Mouse (Mus musculus): ENCODE measurements around the gene Nol10. TPM values are rescaled to one million over a fixed set of nuclear protein-coding genes. Genes with fewer than 3 reads are reported as not detected.

Nol10 gene
- total RNA-seq (2021) (10 to 100 TPM; 16.9 to 17.7 TPM), polyA plus RNA-seq (2012; rRNA removed) (3.2 and 4.2 TPM in 2 replicates)
- long read RNA-seq, partial matches to known transcripts = 0 of 3 reads
- long read RNA-seq, other reads (novel, unspliced or antisense) = 1 of 3 reads

GRCm38 (mm10) chr12:17348048-17349036 lies at the start of gene Nol10:
Nol10 (plus strand) TSS chr12:17348458.
- DNase-seq = peak; percentile 91

GRCm38 (mm10) chr12:17299902-17300301 lies 48.4 kb upstream of the Nol10 start:
- DNase-seq = no peak

- peak; percentile 90 for DNase-seq
Measured at GRCm38 (mm10) chr12:17305445-17305844, 42.8 kb upstream of the Nol10 start.

- DNase-seq = no peak
Measured at GRCm38 (mm10) chr12:17308246-17308645, 40.0 kb upstream of the Nol10 start.

- DNase-seq = no peak
Measured at GRCm38 (mm10) chr12:17310852-17311839, 37.1 kb upstream of the Nol10 start.

GRCm38 (mm10) chr12:17316096-17316495 lies 32.2 kb upstream of the Nol10 start:
- DNase-seq = no peak

GRCm38 (mm10) chr12:17317970-17318369 lies 30.3 kb upstream of the Nol10 start:
- DNase-seq = no peak

GRCm38 (mm10) chr12:17318453-17318852 lies 29.8 kb upstream of the Nol10 start:
- DNase-seq = no peak

GRCm38 (mm10) chr12:17324549-17325470 lies 23.4 kb upstream of the Nol10 start:
- peak; percentile 84 for DNase-seq

GRCm38 (mm10) chr12:17329259-17329658 lies 19.0 kb upstream of the Nol10 start, which contains the start of gene Atp6v1c2:
Atp6v1c2 (minus strand) TSS chr12:17329359.
- no peak for DNase-seq

GRCm38 (mm10) chr12:17333459-17333858 lies 14.8 kb upstream of the Nol10 start:
- no peak for DNase-seq

- no peak for DNase-seq
Measured at GRCm38 (mm10) chr12:17338338-17338737, 9.9 kb upstream of the Nol10 start.

GRCm38 (mm10) chr12:17339114-17339905 lies 8.9 kb upstream of the Nol10 start:
- DNase-seq = no peak

GRCm38 (mm10) chr12:17347327-17348047 lies 771 bp upstream of the Nol10 start:
- DNase-seq = peak; percentile 19

- no peak for DNase-seq
Measured at GRCm38 (mm10) chr12:17350106-17350505, 1.8 kb downstream of the Nol10 start.

- no peak for DNase-seq
Measured at GRCm38 (mm10) chr12:17356853-17357252, 8.6 kb downstream of the Nol10 start.

- DNase-seq = no peak
Measured at GRCm38 (mm10) chr12:17357795-17358194, 9.5 kb downstream of the Nol10 start.

GRCm38 (mm10) chr12:17358981-17359380 lies 10.7 kb downstream of the Nol10 start:
- no peak for DNase-seq

GRCm38 (mm10) chr12:17360104-17360503 lies 11.8 kb downstream of the Nol10 start:
- no peak for DNase-seq

Data from adrenal gland, adult 2 months (tissue).